Mouse (Mus musculus) heart, embryonic 12.5 days (tissue): Measurements from ENCODE around the gene Glrx3. TPM values are rescaled to one million over a fixed set of nuclear protein-coding genes. Genes with fewer than 3 reads are reported as not detected.

ENCODE experiments used
- ATAC-seq: fragments of 200-750 bp; cut with Nextera tagmentation; 2 replicates; pipeline ENCODE4 v1.8.0; 2017; ENCODE audit warnings: moderate TSS enrichment, moderate library complexity; ENCODE audit not compliant: insufficient number of reproducible peaks, low FRiP score
- H3K27ac ChIP-seq: fragments of 300-500 bp; sonication (generic); 2 replicates; pipeline ENCODE4 v1.5.1; 2016; ENCODE audit warnings: mild to moderate bottlenecking, moderate library complexity; ENCODE audit not compliant: poor library complexity, severe bottlenecking
- H3K27me3 ChIP-seq: fragments of 300-500 bp; sonication (generic); replicated peaks from 2 replicates; pipeline ENCODE4 v1.6.1; 2016; ENCODE audit warnings: mild to moderate bottlenecking, moderate library complexity
- H3K36me3 ChIP-seq: fragments of 300-500 bp; sonication (generic); 2 replicates; pipeline ENCODE4 v1.6.1; 2016; ENCODE audit warnings: mild to moderate bottlenecking, moderate library complexity
- H3K4me1 ChIP-seq: fragments of 300-500 bp; sonication (generic); replicated peaks from 2 replicates; pipeline ENCODE4 v1.6.1; 2016; ENCODE audit warnings: mild to moderate bottlenecking
- H3K4me2 ChIP-seq: fragments of 300-500 bp; sonication (generic); 2 replicates; pipeline ENCODE4 v1.6.1; 2016; ENCODE audit warnings: mild to moderate bottlenecking, moderate library complexity
- H3K4me3 ChIP-seq: fragments of 300-500 bp; sonication (generic); 2 replicates; pipeline ENCODE4 v1.5.1; 2016; ENCODE audit warnings: mild to moderate bottlenecking
- H3K9ac ChIP-seq: fragments of 300-500 bp; sonication (generic); 2 replicates; pipeline ENCODE4 v1.6.1; 2016; ENCODE audit warnings: mild to moderate bottlenecking, moderate library complexity
- H3K9me3 ChIP-seq: fragments of 300-500 bp; sonication (generic); replicated peaks from 2 replicates; pipeline ENCODE4 v1.6.1; 2016; ENCODE audit warnings: mild to moderate bottlenecking, moderate library complexity
- WGBS: fragments of 180-500 bp; shearing (Covaris S2); methylation state at CpG from one replicate; pipeline ENCODE4 v1.1.7; 2016; 5-methylcytosine and 5-hydroxymethylcytosine counted together
- polyA plus RNA-seq: library from polyadenylated mRNA; unstranded; fragments of >200 nt; fragmentation: Nextera tagmentation; extraction: Ambion mirVana; gene quantifications from 2 replicates; pipeline ENCODE4 v1.2.1, GENCODE M21; 2016

Glrx3 gene
- polyA plus RNA-seq, 1 experiment from 2014 or later, result 173 TPM

GRCm38 (mm10) chr7:137472149-137472548 is 34.7 kb downstream of the Glrx3 start:
- H3K4me3 ChIP-seq, result no peak overlapping the region
- 86% methylated on average over 5 of the region's 6 CpGs for WGBS
- H3K27ac ChIP-seq, result no peak overlapping the region
- peaks cover 26% of the 10 kb centered on the region for H3K27me3 ChIP-seq
- ATAC-seq, result no peak
- H3K4me1 ChIP-seq, result peaks cover 6% of the 10 kb centered on the region
- H3K9ac ChIP-seq, result no peak overlapping the region
- H3K4me2 ChIP-seq, result no peak overlapping the region
- no peaks in the 10 kb centered on the region for H3K9me3 ChIP-seq
- H3K36me3 ChIP-seq, result peaks cover 32% of the 10 kb centered on the region

GRCm38 (mm10) chr7:137477950-137478620 is 40.7 kb downstream of the Glrx3 start:
- Histone ChIP-seq H3K9ac (peak overlapping the region; percentile 56), H3K36me3 (no peaks in the 10 kb centered on the region), H3K4me3 (0 out of 2 replicates have a peak overlapping the region, but pooled peaks have one; percentile 21), H3K4me2 (peak overlapping the region; percentile 62), H3K9me3 (no peaks in the 10 kb centered on the region), H3K27ac (no peak overlapping the region), H3K27me3 (peaks cover 43% of the 10 kb centered on the region), H3K4me1 (peaks cover 9% of the 10 kb centered on the region)
- 13% methylated on average over 30 of the region's 30 CpGs for WGBS
- peak; percentile 85 for ATAC-seq

DNA sequence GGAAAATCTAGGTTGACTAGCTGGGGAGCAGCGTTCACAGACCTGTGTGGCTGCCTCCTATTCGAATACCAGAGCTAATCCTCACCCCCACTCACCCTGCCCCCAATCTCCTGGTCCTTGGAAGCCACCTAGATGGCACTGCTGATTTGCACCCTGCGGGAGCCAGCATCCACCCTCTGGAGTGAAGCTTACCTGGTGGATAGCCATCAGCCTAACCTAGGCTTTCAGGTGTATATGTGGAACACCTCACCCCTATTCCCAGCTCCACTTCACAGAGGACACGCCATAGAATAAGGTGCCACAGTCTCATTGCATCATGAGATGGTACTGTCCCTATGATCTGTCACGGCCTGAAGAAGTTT is 41.2 kb downstream of the Glrx3 start:
- Histone ChIP-seq H3K9me3 (no peaks in the 10 kb centered on the region), H3K9ac (peak overlapping the region; percentile 56), H3K4me2 (peak overlapping the region; percentile 62), H3K27me3 (peaks cover 45% of the 10 kb centered on the region), H3K4me3 (0 out of 2 replicates have a peak overlapping the region, but pooled peaks have one; percentile 21), H3K27ac (no peak overlapping the region), H3K36me3 (no peaks in the 10 kb centered on the region), H3K4me1 (peaks cover 9% of the 10 kb centered on the region)
- WGBS, result 18% methylated on average over 5 of the region's 5 CpGs
- 0 out of 2 replicates have a peak, but pooled peaks have one; percentile 28 for ATAC-seq

DNA sequence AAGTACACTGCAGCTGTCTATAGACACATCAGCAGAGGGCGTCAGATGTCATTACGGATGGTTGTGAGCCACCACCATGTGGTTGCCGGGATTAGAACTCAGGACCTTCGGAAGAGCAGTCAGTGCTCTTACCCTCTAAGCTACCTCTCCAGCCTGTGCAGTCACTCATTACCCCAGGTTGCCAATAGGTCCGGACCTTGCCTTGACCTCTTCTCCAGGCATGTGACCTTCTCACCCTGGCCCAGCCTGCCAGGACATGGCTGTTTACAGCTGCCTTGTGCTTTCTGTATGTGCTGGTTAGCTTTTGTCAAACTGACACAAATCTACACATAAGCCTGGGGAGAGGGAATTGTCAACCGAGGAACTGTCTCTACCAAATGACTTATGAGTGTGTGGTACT is 43.4 kb downstream of the Glrx3 start:
- no peak for ATAC-seq
- H3K27ac ChIP-seq, result no peak overlapping the region
- H3K27me3 ChIP-seq, result peaks cover 39% of the 10 kb centered on the region
- H3K4me3 ChIP-seq, result no peak overlapping the region
- no peak overlapping the region for H3K9ac ChIP-seq
- 0 out of 2 replicates have a peak, but pooled peaks cover 3% of the 10 kb centered on the region for H3K4me1 ChIP-seq
- no peak overlapping the region for H3K4me2 ChIP-seq
- H3K36me3 ChIP-seq, result no peaks in the 10 kb centered on the region
- H3K9me3 ChIP-seq, result no peaks in the 10 kb centered on the region
- 78% methylated on average over 6 of the region's 6 CpGs for WGBS

GRCm38 (mm10) chr7:137483987-137484386 is 46.6 kb downstream of the Glrx3 start:
- no peak for ATAC-seq
- H3K4me1 ChIP-seq, result no peaks in the 10 kb centered on the region

DNA sequence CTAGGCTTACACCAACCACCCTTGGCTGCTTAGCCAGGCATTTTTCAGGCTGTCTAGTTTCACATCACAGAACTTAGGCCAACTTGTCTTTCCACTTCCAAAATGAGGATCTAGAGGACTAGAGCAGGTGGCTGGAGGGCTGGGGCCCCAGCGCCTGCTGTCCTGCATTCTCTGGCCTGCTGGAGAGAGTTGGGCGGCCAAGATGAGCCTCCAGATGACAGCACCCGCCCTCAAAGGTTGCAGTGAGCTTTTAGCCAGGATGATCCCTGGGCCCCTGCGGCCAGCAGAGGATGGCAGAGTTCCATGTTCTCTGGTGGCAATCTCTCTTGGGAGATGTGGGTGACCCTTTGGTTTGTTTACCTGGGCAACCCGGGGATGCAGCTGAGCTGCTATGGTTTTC is 51.0 kb downstream of the Glrx3 start:
- 0 out of 2 replicates have a peak, but pooled peaks cover 2% of the 10 kb centered on the region for H3K27me3 ChIP-seq
- H3K4me3 ChIP-seq, result no peak overlapping the region
- no peak for ATAC-seq
- H3K4me1 ChIP-seq, result no peaks in the 10 kb centered on the region
- no peak overlapping the region for H3K9ac ChIP-seq
- H3K36me3 ChIP-seq, result no peaks in the 10 kb centered on the region
- WGBS, result 61% methylated on average over 5 of the region's 5 CpGs
- H3K9me3 ChIP-seq, result no peaks in the 10 kb centered on the region
- no peak overlapping the region for H3K27ac ChIP-seq
- no peak overlapping the region for H3K4me2 ChIP-seq

More at GRCm38 (mm10) chr7:137483987-137484386, 46.6 kb downstream of the Glrx3 start:
- H3K9me3 ChIP-seq, result no peaks in the 10 kb centered on the region
- 80% methylated on average over 11 of the region's 11 CpGs for WGBS
- peaks cover 14% of the 10 kb centered on the region; the same call in 1 of the 2 replicates for H3K27me3 ChIP-seq
- H3K27ac ChIP-seq, result no peak overlapping the region
- no peak overlapping the region for H3K4me3 ChIP-seq
- H3K9ac ChIP-seq, result no peak overlapping the region
- H3K4me2 ChIP-seq, result no peak overlapping the region
- H3K36me3 ChIP-seq, result no peaks in the 10 kb centered on the region

DNA sequence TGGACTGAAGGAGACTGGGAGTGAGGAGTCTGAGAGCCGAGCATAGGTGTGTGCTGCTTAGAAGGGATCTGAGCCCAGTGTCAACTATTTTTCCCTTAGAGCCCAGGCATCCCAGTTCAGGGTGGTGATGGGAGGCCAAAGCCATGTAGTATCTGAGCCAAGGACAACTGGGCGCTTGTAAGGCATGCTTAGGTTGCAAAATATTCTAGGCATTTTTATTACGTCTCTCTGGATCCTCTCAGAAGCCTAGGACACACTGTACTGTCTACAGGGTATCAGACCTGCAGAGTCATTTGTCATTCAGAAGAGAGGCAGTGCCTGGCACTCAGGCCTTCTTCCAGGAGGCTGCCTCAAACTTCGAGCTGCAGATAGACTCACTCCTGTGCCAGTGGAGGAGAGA is 53.3 kb downstream of the Glrx3 start:
- no peaks in the 10 kb centered on the region for H3K4me1 ChIP-seq
- no peak overlapping the region for H3K9ac ChIP-seq
- no peak overlapping the region for H3K27ac ChIP-seq
- 0 out of 2 replicates have a peak, but pooled peaks cover under 1% of the 10 kb centered on the region for H3K27me3 ChIP-seq
- no peaks in the 10 kb centered on the region for H3K9me3 ChIP-seq
- no peak for ATAC-seq
- H3K4me3 ChIP-seq, result no peak overlapping the region
- no peaks in the 10 kb centered on the region for H3K36me3 ChIP-seq
- 50% methylated on average over 4 of the region's 4 CpGs for WGBS
- H3K4me2 ChIP-seq, result no peak overlapping the region

DNA sequence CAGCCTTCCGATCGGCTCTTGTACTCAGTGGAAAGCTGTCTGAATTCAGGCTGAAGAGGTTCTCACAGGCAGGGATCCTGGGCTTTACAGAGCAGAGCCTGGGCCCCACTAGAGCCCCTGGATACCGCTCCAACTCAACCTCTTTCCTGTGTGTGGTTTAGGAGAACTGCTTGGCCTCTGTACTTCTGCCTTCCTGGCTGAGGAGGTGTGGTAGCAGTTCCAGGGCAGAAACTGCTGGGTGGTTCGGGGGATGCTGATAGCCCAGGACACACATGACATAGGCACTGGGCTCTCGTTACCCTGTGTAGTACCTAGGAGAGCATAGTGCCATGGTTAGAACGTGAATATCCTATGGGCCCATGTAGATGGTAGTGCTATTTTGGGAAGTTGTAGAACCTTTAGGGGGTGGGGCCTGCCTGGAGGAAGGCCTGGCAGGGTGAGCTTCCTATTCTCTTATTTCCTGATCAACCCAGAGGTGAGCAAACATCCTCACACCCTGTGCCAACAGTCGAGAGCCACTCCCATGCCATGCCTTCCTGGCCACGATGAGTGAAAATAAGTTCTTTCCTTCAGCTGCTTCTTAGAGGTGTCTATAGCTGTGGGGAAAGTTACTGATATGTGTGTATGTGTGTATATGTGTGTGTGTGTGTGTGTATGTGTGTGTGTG is 55.0 kb downstream of the Glrx3 start:
- WGBS, result 71% methylated on average over 8 of the region's 8 CpGs
- no peak overlapping the region for H3K27ac ChIP-seq
- no peaks in the 10 kb centered on the region for H3K4me1 ChIP-seq
- no peaks in the 10 kb centered on the region for H3K36me3 ChIP-seq
- H3K9me3 ChIP-seq, result no peaks in the 10 kb centered on the region
- H3K27me3 ChIP-seq, result no peaks in the 10 kb centered on the region
- no peak for ATAC-seq
- no peak overlapping the region for H3K4me2 ChIP-seq
- H3K4me3 ChIP-seq, result no peak overlapping the region
- H3K9ac ChIP-seq, result no peak overlapping the region

DNA sequence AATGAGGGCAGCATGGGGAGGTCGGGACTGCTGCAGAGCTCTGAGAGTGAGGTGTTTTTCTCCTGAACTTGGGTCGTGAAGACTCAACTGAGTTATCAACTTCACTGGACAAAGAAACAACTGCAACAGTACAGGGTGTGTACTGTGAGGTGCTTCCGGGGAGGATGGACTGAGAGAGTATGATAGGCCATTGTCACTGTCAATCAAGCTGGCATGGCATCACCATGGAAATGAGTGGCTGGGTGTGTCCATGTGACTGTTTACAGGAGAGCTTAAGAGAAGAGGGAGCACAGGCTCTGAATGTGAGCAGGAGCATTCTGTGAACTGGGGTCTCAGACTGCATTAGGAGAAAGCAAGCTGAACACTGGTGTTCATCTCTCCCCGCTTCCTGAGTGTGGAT is 61.3 kb downstream of the Glrx3 start:
- no peaks in the 10 kb centered on the region for H3K9me3 ChIP-seq
- ATAC-seq, result no peak
- H3K4me2 ChIP-seq, result no peak overlapping the region
- 66% methylated on average over 4 of the region's 4 CpGs for WGBS
- H3K27me3 ChIP-seq, result no peaks in the 10 kb centered on the region
- H3K27ac ChIP-seq, result no peak overlapping the region
- no peak overlapping the region for H3K9ac ChIP-seq
- no peaks in the 10 kb centered on the region for H3K4me1 ChIP-seq
- H3K36me3 ChIP-seq, result no peaks in the 10 kb centered on the region
- no peak overlapping the region for H3K4me3 ChIP-seq

- no peaks in the 10 kb centered on the region for H3K27me3 ChIP-seq
- H3K4me3 ChIP-seq, result no peak overlapping the region
- no peaks in the 10 kb centered on the region for H3K36me3 ChIP-seq
- ATAC-seq, result no peak
- H3K9ac ChIP-seq, result no peak overlapping the region
- no peak overlapping the region for H3K4me2 ChIP-seq
- H3K4me1 ChIP-seq, result no peaks in the 10 kb centered on the region
- 0 out of 2 replicates have a peak, but pooled peaks cover 2% of the 10 kb centered on the region for H3K9me3 ChIP-seq
- H3K27ac ChIP-seq, result no peak overlapping the region
Measured at GRCm38 (mm10) chr7:137517588-137517987, 80.2 kb downstream of the Glrx3 start.

- H3K27ac ChIP-seq, result no peak overlapping the region
- H3K9ac ChIP-seq, result no peak overlapping the region
- ATAC-seq, result no peak
- WGBS, result 56% methylated on average over 5 of the region's 5 CpGs
- no peaks in the 10 kb centered on the region for H3K36me3 ChIP-seq
- H3K4me1 ChIP-seq, result no peaks in the 10 kb centered on the region
- H3K9me3 ChIP-seq, result 0 out of 2 replicates have a peak, but pooled peaks cover 2% of the 10 kb centered on the region
- no peak overlapping the region for H3K4me3 ChIP-seq
- H3K27me3 ChIP-seq, result no peaks in the 10 kb centered on the region
- H3K4me2 ChIP-seq, result no peak overlapping the region
Measured at GRCm38 (mm10) chr7:137518028-137518576, 80.7 kb downstream of the Glrx3 start.
